Mouse (Mus musculus): ENCODE results near the gene D630045J12Rik.

DNA sequence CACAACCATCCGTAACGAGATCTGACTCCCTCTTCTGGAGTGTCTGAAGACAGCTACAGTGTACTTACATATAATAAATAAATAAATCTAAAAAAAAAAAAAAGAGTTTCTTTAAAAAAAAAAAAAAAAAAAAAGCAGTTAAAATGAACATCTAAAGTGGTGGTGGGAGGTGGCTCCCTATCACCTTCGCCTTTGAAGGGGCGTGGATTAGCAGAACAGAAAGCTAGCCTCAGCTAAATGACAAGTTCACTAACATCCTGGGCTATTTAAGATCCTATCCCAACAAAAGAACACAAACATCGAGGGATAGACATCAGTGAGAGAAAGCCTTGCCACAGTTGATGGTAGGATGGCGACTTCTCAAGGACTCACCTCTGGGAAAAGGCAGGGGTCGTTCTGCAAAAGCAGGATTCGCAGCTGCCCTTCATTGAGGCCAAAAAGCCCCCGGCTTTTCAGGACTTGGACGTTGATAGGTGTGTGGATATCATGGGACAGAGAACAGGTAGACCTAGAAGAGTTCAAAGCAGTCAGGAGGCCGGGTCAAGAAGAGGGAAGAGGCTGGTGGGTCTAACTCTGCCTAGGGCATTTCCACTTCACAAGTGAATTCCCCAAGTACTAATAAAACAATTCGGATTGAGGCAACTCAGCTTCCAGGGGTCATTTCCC is 43.9 kb upstream of the D630045J12Rik start:
- TF ChIP-seq POLR2A (IDR thresholded peaks at IDR 0.05; ENCODE audit: borderline replicate concordance, extremely low read depth, low read depth, low read length), result no peak
- no peak for TF ChIP-seq CTCF (IDR thresholded peaks at IDR 0.05; ENCODE audit: insufficient read depth, low read length)

All from lung, adult 2 months (tissue).